Mouse (Mus musculus) cerebellum, adult 9-11 months (tissue): ENCODE measurements around the gene Aldh8a1.

Experiments
- DNase-seq: peaks from one replicate; pipeline ENCODE4 v3.0.0; 2022

Gene Aldh8a1

DNA sequence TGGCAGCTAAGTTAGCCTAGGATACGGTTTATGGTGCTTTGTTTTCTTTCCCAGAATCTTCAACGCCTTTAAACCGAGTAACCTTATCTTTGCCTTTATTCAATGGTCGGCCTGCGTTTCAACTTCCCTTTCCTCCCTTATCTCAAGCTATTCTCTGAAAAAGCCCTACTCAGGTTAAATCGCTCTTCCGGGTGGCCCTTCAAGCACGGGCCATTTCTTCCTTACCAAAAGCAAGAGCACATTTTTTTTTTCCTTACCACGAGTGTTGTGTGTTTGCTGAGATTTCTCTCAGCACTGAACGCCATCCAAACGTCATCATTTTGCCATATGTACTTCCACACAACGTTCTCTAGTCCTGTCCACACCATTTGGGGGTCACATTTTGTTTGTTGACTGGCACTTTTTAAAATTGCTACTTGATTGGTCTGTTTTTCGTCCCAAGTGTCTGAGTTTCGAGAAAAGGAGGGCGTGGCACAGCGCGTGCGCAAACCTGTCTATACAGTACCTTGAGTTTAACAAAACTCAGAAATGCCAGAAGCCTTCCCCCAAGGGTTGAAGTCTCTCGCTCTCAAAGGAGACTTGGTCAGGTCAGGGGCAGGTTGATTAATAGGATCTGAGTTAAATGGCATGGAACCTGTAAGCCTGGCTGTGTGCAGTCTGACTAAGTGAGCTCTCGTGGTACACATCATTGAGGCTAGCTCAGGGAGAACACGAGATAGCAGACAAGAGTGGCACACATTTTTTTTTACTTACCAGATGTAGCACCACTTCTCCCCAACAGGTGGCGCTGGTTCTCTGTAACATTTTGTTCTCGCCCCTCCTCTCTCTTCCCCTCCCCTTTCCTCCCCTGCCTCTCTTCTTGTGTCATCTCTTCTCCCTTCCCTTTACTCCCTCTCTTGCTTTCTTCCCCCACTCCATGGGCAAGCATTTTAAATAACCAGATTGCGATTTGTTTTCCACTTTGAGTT, 43.6 kb downstream of the Aldh8a1 start:
- peak; percentile 11 for DNase-seq

DNA sequence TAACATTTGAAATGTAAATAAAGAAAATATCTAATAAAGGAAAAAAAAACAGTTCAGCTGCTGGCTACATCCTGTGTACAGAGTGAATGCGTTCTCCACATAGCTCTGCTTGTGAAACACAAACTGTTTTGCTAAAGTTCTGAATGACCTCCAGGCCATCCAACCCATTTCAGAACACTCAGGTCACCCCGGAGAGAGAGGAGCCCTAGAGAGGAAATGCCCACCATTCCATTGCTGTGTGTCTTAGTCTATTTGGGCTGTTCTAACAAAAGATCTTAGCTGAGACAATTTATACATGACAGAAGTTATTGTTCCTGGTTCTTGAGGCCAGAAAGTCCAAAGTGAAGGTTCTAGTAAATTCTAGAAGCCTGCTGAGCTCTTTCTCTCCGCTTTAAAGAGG, 49.4 kb downstream of the Aldh8a1 start:
- no peak for DNase-seq

DNA sequence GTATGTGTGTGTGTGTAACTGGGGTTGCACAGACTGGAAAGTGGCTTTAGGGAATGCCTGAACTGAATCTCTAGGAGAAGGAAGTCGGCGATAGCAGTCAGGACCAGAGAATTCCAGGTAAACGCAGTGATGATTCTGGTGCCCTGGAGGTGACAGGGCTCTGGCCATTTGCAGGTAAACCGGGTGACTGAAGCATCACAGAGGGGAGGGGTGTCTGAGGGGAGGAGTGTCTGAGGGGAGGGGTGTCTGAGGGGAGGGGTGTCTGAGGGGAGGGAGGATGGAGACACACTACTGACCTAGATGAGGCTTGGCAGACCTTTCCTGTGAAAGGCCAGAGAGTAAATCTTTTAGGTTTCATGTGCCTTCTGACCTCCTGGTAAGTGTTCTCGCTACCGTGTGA, 50.9 kb downstream of the Aldh8a1 start:
- DNase-seq, result no peak

DNA sequence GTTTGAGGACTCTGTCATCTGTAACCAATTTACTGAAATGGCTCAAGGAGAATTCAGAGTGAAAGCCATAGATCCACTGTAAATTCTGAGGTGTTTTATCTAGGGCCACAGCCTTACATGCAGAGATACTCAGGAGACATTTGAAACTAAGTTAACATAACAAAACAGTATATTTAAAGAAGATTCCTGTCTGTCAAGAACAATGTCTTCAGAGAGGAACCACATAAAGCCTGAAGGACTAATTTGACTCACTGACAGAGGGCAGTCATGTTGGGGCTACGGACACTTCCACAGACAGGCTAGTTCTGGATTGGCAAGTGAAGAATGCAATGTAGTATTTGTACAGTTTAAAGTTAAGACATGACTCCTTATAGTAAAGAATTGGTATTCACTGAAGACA, 62.2 kb downstream of the Aldh8a1 start:
- no peak for DNase-seq

DNA sequence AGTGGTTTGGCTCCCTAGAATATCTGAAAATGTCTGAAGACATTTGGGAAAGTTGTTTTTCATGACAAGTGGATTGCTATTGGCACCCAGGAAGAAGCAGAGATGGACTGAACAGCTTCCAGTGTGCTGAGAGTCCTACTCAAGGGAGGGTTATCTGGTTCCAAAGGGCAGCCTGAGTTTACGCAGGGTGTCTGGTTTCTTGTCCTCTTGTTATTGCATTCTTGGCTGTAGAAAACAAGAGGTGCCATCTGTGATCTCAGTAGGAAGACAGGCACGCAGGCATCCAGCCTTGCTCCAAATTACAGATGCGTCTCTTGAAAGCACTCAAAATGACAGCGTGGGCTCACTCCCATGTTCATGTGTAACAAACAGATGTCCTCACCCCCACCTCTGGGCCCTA, 63.9 kb downstream of the Aldh8a1 start:
- no peak for DNase-seq

DNA sequence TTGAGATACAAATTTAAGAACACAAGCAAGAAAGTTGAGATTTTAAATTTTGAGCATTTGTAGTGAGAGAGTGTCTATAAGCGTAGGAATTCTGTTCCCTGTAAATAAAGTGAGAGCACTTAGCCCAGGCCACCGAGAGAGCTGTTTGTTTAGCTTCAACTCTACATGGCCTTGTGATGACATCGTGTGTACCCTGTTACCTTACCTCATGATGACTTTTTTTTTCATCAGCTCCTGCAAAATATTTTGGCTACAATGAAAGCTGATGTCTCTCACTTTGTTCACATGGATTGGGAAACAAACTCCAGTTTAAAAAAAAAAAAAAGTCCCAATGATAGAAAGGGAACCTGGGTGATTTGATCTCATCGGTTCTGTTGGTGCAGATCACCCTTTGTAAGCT, 64.6 kb downstream of the Aldh8a1 start:
- no peak for DNase-seq

DNA sequence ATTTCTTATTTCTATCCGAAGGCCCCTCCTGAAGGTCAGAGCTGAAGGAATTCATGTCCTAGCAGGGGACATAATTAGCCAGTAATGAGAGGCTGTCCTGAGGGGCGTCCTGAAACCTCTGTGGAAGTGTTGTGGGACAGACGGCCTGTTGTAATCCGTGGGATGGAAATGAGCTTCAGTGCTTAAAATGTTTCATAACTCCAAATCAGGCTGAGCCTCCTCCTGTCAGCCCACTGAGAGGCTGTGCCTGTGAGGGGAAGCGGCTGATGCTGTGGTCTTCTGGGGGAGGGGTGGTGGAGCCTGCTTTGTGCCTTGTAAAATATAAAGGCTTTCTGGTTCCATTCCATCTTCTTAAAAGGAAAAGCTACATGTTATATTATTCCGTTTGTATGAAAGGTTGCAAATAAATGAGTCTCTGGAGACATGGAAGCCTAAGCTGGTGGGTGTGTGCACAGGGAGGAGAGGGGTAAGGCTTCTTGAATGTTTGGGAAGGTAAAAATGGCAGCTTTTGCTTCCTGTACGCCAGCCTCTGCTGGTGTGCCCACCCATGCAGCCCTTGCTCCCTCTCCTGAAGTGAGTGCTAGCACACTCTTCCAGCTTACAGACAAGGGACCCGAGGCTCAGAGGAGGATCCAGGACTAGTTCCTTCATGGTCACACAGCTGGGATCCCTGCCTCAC, 66.7 kb downstream of the Aldh8a1 start:
- DNase-seq, result no peak

DNA sequence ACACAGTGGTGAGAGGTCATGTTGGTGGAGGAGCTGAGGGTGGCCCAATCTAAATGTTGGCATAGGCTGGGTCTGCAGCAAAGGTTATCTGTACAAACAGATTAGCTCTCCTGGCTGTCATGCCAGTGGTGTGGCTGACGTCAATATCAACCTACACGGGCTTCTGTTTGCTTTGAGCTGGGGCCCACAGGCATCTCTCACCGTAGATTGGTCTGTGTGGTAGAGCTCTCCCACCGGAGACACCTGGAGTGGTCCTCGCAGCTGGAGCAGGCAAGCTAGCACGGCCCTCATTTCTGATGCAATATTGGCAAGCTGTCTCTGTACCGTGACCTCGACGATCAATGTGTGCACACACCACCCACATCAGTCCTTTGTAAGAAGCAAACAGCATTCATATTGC, 67.3 kb downstream of the Aldh8a1 start:
- DNase-seq, result no peak
